8 mouse cellular contexts compared by ENCODE assay signal in genomic region chr15:10981377-10982063, GRCm38 (mm10). TPM values are rescaled to one million over a fixed set of nuclear protein-coding genes. Genes with fewer than 3 reads are reported as not detected.
DNase-seq lines count a peak whose midpoint lies in the region; ATAC-seq and TF ChIP-seq lines count a peak whose summit lies in the region.

TSS of gene Amacr (plus strand) at chr15:10981756.

- no peaks in the 10 kb centered on the region for H3K79me2 ChIP-seq in CH12.LX (replicated peaks; ENCODE audit: control insufficient read depth, extremely low read depth, insufficient read depth, poor library complexity, severe bottlenecking)

- WGBS in forebrain, embryonic 13.5 days, result under 1% methylated on average over 50 of the region's 52 CpGs
- WGBS in large intestine, adult 2 months, result under 1% methylated on average over 52 of the region's 52 CpGs
- under 1% methylated on average over 46 of the region's 52 CpGs for WGBS in liver, postnatal 0 days (ENCODE audit: insufficient replicate concordance)
- WGBS in neural tube, embryonic 14.5 days, result under 1% methylated on average over 52 of the region's 52 CpGs

- H3K9ac ChIP-seq in CH12.LX (ENCODE audit: insufficient read depth, low read depth), result peak within 1 kb of the TSS; percentile 82
- peak within 1 kb of the TSS; percentile 78 for H3K9ac ChIP-seq in forebrain, embryonic 13.5 days
- H3K9ac ChIP-seq in liver, postnatal 0 days (replicated peaks), result peak within 1 kb of the TSS; percentile 64
- H3K9ac ChIP-seq in neural tube, embryonic 14.5 days (replicated peaks; ENCODE audit: low read depth, low read length), result peak within 1 kb of the TSS; percentile 83

- peak; percentile 89 for DNase-seq in CH12.LX (ENCODE audit: extremely low read depth)
- peak; percentile 93 to 94 for DNase-seq in heart, postnatal 10 days
- DNase-seq in large intestine, adult 2 months (ENCODE audit: low read depth, low spot score), result peak; percentile 66
- DNase-seq in liver, postnatal 0 days, result peak; percentile 93
- peak; percentile 94 for DNase-seq in testis, postnatal 10 days (ENCODE audit: low spot score)

- H3K27me3 ChIP-seq in CH12.LX (replicated peaks), result no peaks in the 10 kb centered on the region
- H3K27me3 ChIP-seq in forebrain, embryonic 13.5 days, result no peaks in the 10 kb centered on the region
- no peaks in the 10 kb centered on the region for H3K27me3 ChIP-seq in liver, postnatal 0 days (ENCODE audit: insufficient read depth, low read length)
- H3K27me3 ChIP-seq in neural tube, embryonic 14.5 days (ENCODE audit: control insufficient read depth, insufficient read depth, low read length), result no peaks in the 10 kb centered on the region

- intact Hi-C loops in heart, postnatal 10 days (cut with DNase I), result loop anchor here (2.0 to 5.0 kb wide), 2 partner anchors 61 to 494 kb away; partner anchors contain the start of genes Brix1 and Rad1

- H3K36me3 ChIP-seq in CH12.LX (replicated peaks in 1 of 2; ENCODE audit: control insufficient read depth in 1 of 2, insufficient read depth in 1 of 2, low read length in 1 of 2), result peaks cover 7 to 27% of the 10 kb centered on the region in 2 experiments
- H3K36me3 ChIP-seq in forebrain, embryonic 13.5 days (ENCODE audit: poor library complexity, severe bottlenecking), result no peaks in the 10 kb centered on the region
- no peaks in the 10 kb centered on the region for H3K36me3 ChIP-seq in liver, postnatal 0 days (replicated peaks; ENCODE audit: insufficient read depth, low read length)
- no peaks in the 10 kb centered on the region for H3K36me3 ChIP-seq in neural tube, embryonic 14.5 days (ENCODE audit: control insufficient read depth, insufficient read depth, low read length)

- peak within 1 kb of the TSS; percentile 81 for H3K27ac ChIP-seq in CH12.LX (ENCODE audit: insufficient read depth, low read depth)
- peak within 1 kb of the TSS; percentile 78 for H3K27ac ChIP-seq in forebrain, embryonic 13.5 days
- peak within 1 kb of the TSS; percentile 86 for H3K27ac ChIP-seq in liver, postnatal 0 days (ENCODE audit: low read depth)
- peak within 1 kb of the TSS; percentile 90 for H3K27ac ChIP-seq in neural tube, embryonic 14.5 days (ENCODE audit: low read depth, low read length)

- peak; percentile 98 for TF ChIP-seq POLR2A in CH12.LX (IDR thresholded peaks at IDR 0.05; ENCODE audit: low read depth, low read length)

- dilution Hi-C loops in CH12.LX (cut with MboI; ENCODE audit: extremely low pct_ligation_motif_present, extremely low pct_unique_long_range_greater_than_20kb, low sequenced_read_pairs), result no loop called here

- H3K4me3 ChIP-seq in CH12.LX (replicated peaks in 1 of 3; ENCODE audit: low read depth in 2 of 3, low read length in 2 of 3, poor library complexity in 1 of 3), result peak within 1 kb of the TSS; percentile 71 to 93 (median 73)
- H3K4me3 ChIP-seq in forebrain, embryonic 13.5 days, result peak within 1 kb of the TSS; percentile 67
- peak within 1 kb of the TSS; percentile 59 for H3K4me3 ChIP-seq in liver, postnatal 0 days (ENCODE audit: low read depth, low read length)
- peak within 1 kb of the TSS; percentile 70 for H3K4me3 ChIP-seq in neural tube, embryonic 14.5 days (ENCODE audit: low read depth, low read length)

- no peaks in the 10 kb centered on the region for H3K9me3 ChIP-seq in CH12.LX (replicated peaks; ENCODE audit: low read length)
- no peaks in the 10 kb centered on the region for H3K9me3 ChIP-seq in forebrain, embryonic 13.5 days (replicated peaks)
- H3K9me3 ChIP-seq in liver, postnatal 0 days (ENCODE audit: low read length), result no peaks in the 10 kb centered on the region
- H3K9me3 ChIP-seq in neural tube, embryonic 14.5 days (ENCODE audit: control insufficient read depth, low read length), result no peaks in the 10 kb centered on the region

- no peak for TF ChIP-seq EP300 in CH12.LX (IDR thresholded peaks at IDR 0.05; ENCODE audit: low read length)
- peak; percentile 53; the same call in 1 of the 2 replicates for TF ChIP-seq EP300 in liver, postnatal 0 days (IDR thresholded peaks at IDR 0.05; ENCODE audit: low read depth)

- peak; percentile 32 for TF ChIP-seq RAD21 in CH12.LX (IDR thresholded peaks at IDR 0.05; ENCODE audit: low read depth, low read length)

- TF ChIP-seq CTCF in CH12.LX (conservative IDR thresholded peaks at IDR 0.05 in 1 of 2, IDR thresholded peaks at IDR 0.05 in 1 of 2; ENCODE audit: low read depth in 2 of 2, low read length in 2 of 2), result peak in 1 of 2 experiments; percentile 62; a peak in 2 of 4 replicates
- peak; percentile 49 for TF ChIP-seq CTCF in liver, postnatal 0 days (IDR thresholded peaks at IDR 0.05; ENCODE audit: low read depth)

- H3K4me2 ChIP-seq in CH12.LX (ENCODE audit: insufficient read depth, low read depth, poor library complexity, severe bottlenecking), result peak within 1 kb of the TSS; percentile 72
- H3K4me2 ChIP-seq in forebrain, embryonic 13.5 days, result peak within 1 kb of the TSS; percentile 67
- peak within 1 kb of the TSS; percentile 66 for H3K4me2 ChIP-seq in liver, postnatal 0 days (ENCODE audit: low read depth, low read length)
- H3K4me2 ChIP-seq in neural tube, embryonic 14.5 days (ENCODE audit: low read depth, low read length), result peak within 1 kb of the TSS; percentile 75

- H3K4me1 ChIP-seq in CH12.LX (ENCODE audit: control insufficient read depth in 1 of 2, insufficient read depth in 2 of 2), result peaks cover 0 to 18% of the 10 kb centered on the region in 2 experiments; a peak in 2 of 4 replicates
- peaks cover 5% of the 10 kb centered on the region; the same call in 1 of the 2 replicates for H3K4me1 ChIP-seq in forebrain, embryonic 13.5 days
- 0 out of 2 replicates have a peak, but pooled peaks cover 3% of the 10 kb centered on the region for H3K4me1 ChIP-seq in liver, postnatal 0 days (ENCODE audit: insufficient read depth)
- H3K4me1 ChIP-seq in neural tube, embryonic 14.5 days (ENCODE audit: control insufficient read depth, insufficient read depth, low read length), result 0 out of 2 replicates have a peak, but pooled peaks cover 3% of the 10 kb centered on the region

- in situ Hi-C loops in CH12.LX (cut with MboI; ENCODE audit: low pct_ligation_motif_present, low pct_unique_long_range_greater_than_20kb, low sequenced_read_pairs), result no loop called here

- ATAC-seq in cerebellum, adult (ENCODE audit: insufficient number of reproducible peaks, low FRiP score, low TSS enrichment), result peak; percentile 94
- ATAC-seq in forebrain, embryonic 13.5 days, result peak; percentile 99
- peak; percentile 97 for ATAC-seq in liver, postnatal 0 days
- ATAC-seq in neural tube, embryonic 14.5 days (ENCODE audit: low read depth), result peak; percentile 100

TF ChIP-seq in CH12.LX, 34 proteins besides CTCF, POLR2A, EP300 and RAD21 (continues in another document):
- TF ChIP-seq IRF4 (IDR thresholded peaks at IDR 0.05; ENCODE audit: low read depth, low read length) (peak; percentile 39; the same call in 1 of the 2 replicates), MAX (IDR thresholded peaks at IDR 0.05; ENCODE audit: low read length) (peak; percentile 41; the same call in 1 of the 2 replicates), CHD2 (IDR thresholded peaks at IDR 0.05; ENCODE audit: low read length) (peak; percentile 52; the same call in 1 of the 2 replicates), SMC3 (IDR thresholded peaks at IDR 0.05; ENCODE audit: low read depth, low read length) (peak; percentile 46), ZC3H11A (IDR thresholded peaks at IDR 0.05; ENCODE audit: low read depth, low read length) (no peak), ZKSCAN1 (IDR thresholded peaks at IDR 0.05; ENCODE audit: borderline replicate concordance, low read depth, low read length) (no peak; the same call in 1 of the 2 replicates), BHLHE40 (IDR thresholded peaks at IDR 0.05; ENCODE audit: low read depth, low read length) (peak; percentile 70), SIN3A (IDR thresholded peaks at IDR 0.05; ENCODE audit: low read length) (peak; percentile 57), TBP (conservative IDR thresholded peaks at IDR 0.05; ENCODE audit: low read depth, low read length) (peak; percentile 78), MYC (IDR thresholded peaks at IDR 0.05; ENCODE audit: low read depth, low read length) (no peak), JUND (conservative IDR thresholded peaks at IDR 0.05; ENCODE audit: low read depth, low read length) (no peak), PAX5 (IDR thresholded peaks at IDR 0.05; ENCODE audit: low read length) (no peak), E2F4 (IDR thresholded peaks at IDR 0.05; ENCODE audit: insufficient replicate concordance, low read depth, low read length) (0 out of 2 replicates have a peak, but pooled peaks have one; percentile 46), JUN (IDR thresholded peaks at IDR 0.05; ENCODE audit: insufficient read depth, low read depth, low read length) (no peak), RCOR1 (conservative IDR thresholded peaks at IDR 0.05; ENCODE audit: low read depth, low read length) (no peak), POLR2AphosphoS2 (IDR thresholded peaks at IDR 0.05; ENCODE audit: low read depth, low read length) (peak; percentile 93; the same call in 1 of the 2 replicates), NELFE (IDR thresholded peaks at IDR 0.05; ENCODE audit: low read depth, low read length) (peak; percentile 98), USF1 (IDR thresholded peaks at IDR 0.05; ENCODE audit: low read depth, low read length) (no peak), ETS1 (conservative IDR thresholded peaks at IDR 0.05; ENCODE audit: low read depth, low read length) (no peak; the same call in 1 of the 2 replicates), MEF2A (IDR thresholded peaks at IDR 0.05; ENCODE audit: borderline replicate concordance, low read depth, low read length) (peak; percentile 33; the same call in 1 of the 2 replicates), USF2 (conservative IDR thresholded peaks at IDR 0.05; ENCODE audit: low read depth, low read length) (no peak), MXI1 (IDR thresholded peaks at IDR 0.05; ENCODE audit: low read depth, low read length) (peak; percentile 69), TCF12 (IDR thresholded peaks at IDR 0.05; ENCODE audit: low read depth, low read length) (peak; percentile 77), HCFC1 (IDR thresholded peaks at IDR 0.05; ENCODE audit: low read depth, low read length) (no peak; the same call in 1 of the 2 replicates), UBTF (IDR thresholded peaks at IDR 0.05; ENCODE audit: low read depth, low read length) (0 out of 2 replicates have a peak, but pooled peaks have one; percentile 36), KAT2A (IDR thresholded peaks at IDR 0.05; ENCODE audit: insufficient replicate concordance, low read length) (no peak)

RNA-seq across cellular contexts. Expression of gene Amacr, which starts in this region (rescaled TPM):
- 14.1 and 15.7 TPM in 2 replicates for total RNA-seq in CH12.LX (2012; rRNA removed)
- total RNA-seq in CH12.LX (2014; rRNA removed), result 34.0 and 43.0 TPM in 2 replicates
- 25.9 and 29.6 TPM in 2 replicates for polyA plus RNA-seq in CH12.LX (2012; ENCODE audit: insufficient read length, low read depth)
- polyA plus RNA-seq in forebrain, embryonic 13.5 days (2015; fragmentation: Nextera tagmentation; extraction: Ambion mirVana), result 6.4 and 7.7 TPM in 2 replicates
- total RNA-seq in heart, postnatal 10 days (2021), result 10 to 100 TPM; 19.4 to 21.2 TPM
- 8.4 and 10.4 TPM in 2 replicates for polyA plus RNA-seq in large intestine, adult 2 months (2012; rRNA removed)
- 114 and 124 TPM in 2 replicates for polyA plus RNA-seq in liver, postnatal 0 days (2015; fragmentation: Nextera tagmentation; extraction: Ambion mirVana)
- 14.2 TPM in 2 replicates for polyA plus RNA-seq in neural tube, embryonic 14.5 days (2014; fragmentation: Nextera tagmentation; extraction: Ambion mirVana)

Comparison
In these comparisons a context has a peak if more than half of its experiments do, and no peak if none do; other contexts are left out.
1. Peak in every context shown above with its lines: DNase-seq, ATAC-seq, H3K4me3 ChIP-seq and H3K27ac ChIP-seq.